ENCODE assay signal across 8 mouse cellular contexts in the genomic region with DNA sequence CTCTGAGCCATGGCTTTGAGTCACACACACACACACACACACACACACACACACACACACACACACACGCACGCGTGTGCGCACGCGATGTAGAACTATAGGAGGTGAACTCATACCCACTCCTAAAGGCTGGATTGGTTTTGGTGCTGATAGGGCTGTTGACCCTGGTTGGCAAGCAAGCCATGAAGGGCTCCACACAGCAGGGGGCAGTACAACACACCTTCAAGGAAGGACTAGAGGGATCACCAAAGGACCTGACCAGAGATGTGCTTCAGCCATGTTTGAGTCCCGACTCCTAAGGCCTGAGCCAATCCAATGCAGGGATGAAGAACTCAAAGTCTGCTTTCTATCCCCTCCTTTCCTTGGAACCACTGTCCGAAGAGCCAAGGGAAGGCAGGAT. TPM values are rescaled to one million over a fixed set of nuclear protein-coding genes. Genes with fewer than 3 reads are reported as not detected.
DNase-seq lines count a peak whose midpoint lies in the region; ATAC-seq and TF ChIP-seq lines count a peak whose summit lies in the region.

No protein-coding gene starts in this region.

- H3K27ac ChIP-seq in CH12.LX (ENCODE audit: insufficient read depth, low read depth): no peak overlapping the region
- peak overlapping the region; percentile 76; the same call in 1 of the 2 replicates for H3K27ac ChIP-seq in hindbrain, postnatal 0 days
- H3K27ac ChIP-seq in lung, embryonic 14.5 days (ENCODE audit: low read depth): peak overlapping the region; percentile 98

- peak in 1 of 2 experiments; percentile 70; a peak in 2 of 4 replicates for TF ChIP-seq CTCF in CH12.LX (conservative IDR thresholded peaks at IDR 0.05 in 1 of 2, IDR thresholded peaks at IDR 0.05 in 1 of 2; ENCODE audit: low read depth in 2 of 2, low read length in 2 of 2)
- peak; percentile 47 for TF ChIP-seq CTCF in hindbrain, postnatal 0 days (IDR thresholded peaks at IDR 0.05; ENCODE audit: low read depth)
- TF ChIP-seq CTCF in lung, embryonic 14.5 days (IDR thresholded peaks at IDR 0.05; ENCODE audit: low read depth): peak; percentile 52

- in situ Hi-C loops in CH12.LX (cut with MboI; ENCODE audit: low pct_ligation_motif_present, low pct_unique_long_range_greater_than_20kb, low sequenced_read_pairs): no loop called here

- no peak overlapping the region for H3K9ac ChIP-seq in CH12.LX (ENCODE audit: insufficient read depth, low read depth)
- H3K9ac ChIP-seq in hindbrain, postnatal 0 days (replicated peaks; ENCODE audit: low read length): no peak overlapping the region
- H3K9ac ChIP-seq in lung, embryonic 14.5 days: no peak overlapping the region

- H3K79me2 ChIP-seq in CH12.LX (replicated peaks; ENCODE audit: control insufficient read depth, extremely low read depth, insufficient read depth, poor library complexity, severe bottlenecking): 0 out of 2 replicates have a peak, but pooled peaks cover 4% of the 10 kb centered on the region

- H3K9me3 ChIP-seq in CH12.LX (replicated peaks; ENCODE audit: low read length): no peaks in the 10 kb centered on the region
- H3K9me3 ChIP-seq in hindbrain, postnatal 0 days (ENCODE audit: low read length): no peaks in the 10 kb centered on the region
- H3K9me3 ChIP-seq in lung, embryonic 14.5 days (ENCODE audit: low read depth, low read length): no peaks in the 10 kb centered on the region

- H3K4me1 ChIP-seq in CH12.LX (ENCODE audit: control insufficient read depth in 1 of 2, insufficient read depth in 2 of 2): peaks cover 13 to 57% of the 10 kb centered on the region in 2 experiments
- peaks cover 23% of the 10 kb centered on the region for H3K4me1 ChIP-seq in hindbrain, postnatal 0 days (ENCODE audit: insufficient read depth, low read length)
- H3K4me1 ChIP-seq in lung, embryonic 14.5 days (ENCODE audit: insufficient read depth): peaks cover 33% of the 10 kb centered on the region

- no peak for ATAC-seq in hindbrain, postnatal 0 days
- no peak for ATAC-seq in lung, embryonic 14.5 days (ENCODE audit: insufficient read depth)

- TF ChIP-seq EP300 in CH12.LX (IDR thresholded peaks at IDR 0.05; ENCODE audit: low read length): no peak

- peak; percentile 41 for DNase-seq in gastrocnemius, adult 18-20 months (ENCODE audit: low spot score)
- no peak for DNase-seq in gastrocnemius, adult 8-10 months (ENCODE audit: low spot score in 2 of 2)
- peak; percentile 60 for DNase-seq in CH12.LX (ENCODE audit: extremely low read depth)
- no peak for DNase-seq in hindbrain, postnatal 0 days (ENCODE audit: low spot score)
- DNase-seq in lung, embryonic 14.5 days: no peak
- DNase-seq in thymus, postnatal 25 days: peak; percentile 69
- DNase-seq in right cerebral cortex, postnatal 10 days (ENCODE audit: low spot score in 2 of 2): no peak
- DNase-seq in layer of hippocampus, postnatal 10 days (ENCODE audit: low spot score in 2 of 2): no peak

- TF ChIP-seq POLR2A in CH12.LX (IDR thresholded peaks at IDR 0.05; ENCODE audit: low read depth, low read length): no peak

- H3K36me3 ChIP-seq in CH12.LX (replicated peaks in 1 of 2; ENCODE audit: control insufficient read depth in 1 of 2, insufficient read depth in 1 of 2, low read length in 1 of 2): peaks cover 19 to 40% of the 10 kb centered on the region in 2 experiments
- H3K36me3 ChIP-seq in hindbrain, postnatal 0 days (ENCODE audit: insufficient read depth, low read length): no peaks in the 10 kb centered on the region
- peaks cover 19% of the 10 kb centered on the region; the same call in 1 of the 2 replicates for H3K36me3 ChIP-seq in lung, embryonic 14.5 days (ENCODE audit: insufficient read depth)

- H3K4me3 ChIP-seq in CH12.LX (replicated peaks in 1 of 3; ENCODE audit: low read depth in 2 of 3, low read length in 2 of 3, poor library complexity in 1 of 3): no peak overlapping the region
- no peak overlapping the region for H3K4me3 ChIP-seq in hindbrain, postnatal 0 days (ENCODE audit: low read length)
- no peak overlapping the region for H3K4me3 ChIP-seq in lung, embryonic 14.5 days (ENCODE audit: low read depth, low read length)

- WGBS in hindbrain, postnatal 0 days: 96% methylated on average over 8 of the region's 8 CpGs
- 92% methylated on average over 8 of the region's 8 CpGs for WGBS in lung, embryonic 14.5 days

- dilution Hi-C loops in CH12.LX (cut with MboI; ENCODE audit: extremely low pct_ligation_motif_present, extremely low pct_unique_long_range_greater_than_20kb, low sequenced_read_pairs): no loop called here

- TF ChIP-seq RAD21 in CH12.LX (IDR thresholded peaks at IDR 0.05; ENCODE audit: low read depth, low read length): peak; percentile 38

- H3K27me3 ChIP-seq in CH12.LX (replicated peaks): no peaks in the 10 kb centered on the region
- H3K27me3 ChIP-seq in hindbrain, postnatal 0 days (ENCODE audit: insufficient read depth, low read length): no peaks in the 10 kb centered on the region
- H3K27me3 ChIP-seq in lung, embryonic 14.5 days (ENCODE audit: insufficient read depth, low read length): no peaks in the 10 kb centered on the region

- H3K4me2 ChIP-seq in CH12.LX (ENCODE audit: insufficient read depth, low read depth, poor library complexity, severe bottlenecking): no peak overlapping the region
- H3K4me2 ChIP-seq in hindbrain, postnatal 0 days (ENCODE audit: low read depth, low read length): 0 out of 2 replicates have a peak overlapping the region, but pooled peaks have one; percentile 38
- no peak overlapping the region for H3K4me2 ChIP-seq in lung, embryonic 14.5 days

TF ChIP-seq in CH12.LX, 34 proteins besides CTCF, POLR2A, EP300 and RAD21:
- TF ChIP-seq GABPA (IDR thresholded peaks at IDR 0.05; ENCODE audit: insufficient replicate concordance, low read depth, low read length) (no peak), SMC3 (IDR thresholded peaks at IDR 0.05; ENCODE audit: low read depth, low read length) (peak; percentile 63)

RNA-seq across cellular contexts. Expression of a gene that starts 16.7 kb away (rescaled TPM):
- 10 to 100 TPM; 20.1 to 34.4 TPM for total RNA-seq in gastrocnemius, adult 18-20 months (2021)
- total RNA-seq in gastrocnemius, adult 8-10 months (2022): 10 to 100 TPM; 25.2 to 28.9 (median 27.2) TPM
- total RNA-seq in CH12.LX (2012; rRNA removed) (42.3 and 50.7 TPM in 2 replicates), CH12.LX (2014; rRNA removed) (26.2 and 32.7 TPM in 2 replicates)
- 175 and 192 TPM in 2 replicates for polyA plus RNA-seq in CH12.LX (2012; ENCODE audit: insufficient read length, low read depth)
- total RNA-seq in hindbrain, postnatal 0 days (2014; rRNA removed): 61.8 and 69.5 TPM in 2 replicates
- polyA plus RNA-seq in hindbrain, postnatal 0 days (2015; fragmentation: Nextera tagmentation; extraction: Ambion mirVana): 64.6 and 65.9 TPM in 2 replicates
- 190 and 192 TPM in 2 replicates for polyA plus RNA-seq in lung, embryonic 14.5 days (2014; fragmentation: Nextera tagmentation; extraction: Ambion mirVana)
- 10 to 100 TPM; 46.9 to 54.7 TPM for total RNA-seq in layer of hippocampus, postnatal 10 days (2021)

Comparison
In these comparisons a context has a peak if more than half of its experiments do, and no peak if none do; other contexts are left out.
1. DNase-seq: peak in gastrocnemius, adult 18-20 months (single experiment), CH12.LX (single experiment) and thymus, postnatal 25 days (single experiment); none in gastrocnemius, adult 8-10 months (0 of 2), hindbrain, postnatal 0 days (single experiment), lung, embryonic 14.5 days (single experiment), right cerebral cortex, postnatal 10 days (0 of 2) and layer of hippocampus, postnatal 10 days (0 of 2).